Mouse (Mus musculus) CD4-positive, CD25-positive, alpha-beta regulatory T cell, adult 9 weeks (primary cell): ENCODE results near the gene 4930578G10Rik. TPM values are rescaled to one million over a fixed set of nuclear protein-coding genes. Genes with fewer than 3 reads are reported as not detected.

ENCODE experiments used
- polyA plus RNA-seq: library from polyadenylated mRNA; unstranded; fragments of 100-300 nt; shearing (Covaris generic); gene quantifications from one replicate; pipeline ENCODE4 v1.2.1, GENCODE M21; 2017

Gene 4930578G10Rik
- polyA plus RNA-seq: not detected

GRCm38 (mm10) chr4:42735245-42735644, at the start of gene 4930578G10Rik:
TSS of gene 4930578G10Rik (plus strand) at chr4:42735545.

GRCm38 (mm10) chr4:42756477-42756876, 21.1 kb downstream of the 4930578G10Rik start, which contains the start of gene Ccl19:
TSS of gene Ccl19 (minus strand) at chr4:42756577.

GRCm38 (mm10) chr4:42773893-42774292, 38.5 kb downstream of the 4930578G10Rik start, which contains the start of gene Ccl21a:
TSS of gene Ccl21a (minus strand) at chr4:42773993.

GRCm38 (mm10) chr4:42853788-42854187, 118.4 kb downstream of the 4930578G10Rik start, which contains the start of gene Fam205a1:
TSS of gene Fam205a1 (minus strand) at chr4:42853888.

GRCm38 (mm10) chr4:42856671-42857070, 121.3 kb downstream of the 4930578G10Rik start, which contains the start of gene Gm12394:
TSS of gene Gm12394 (minus strand) at chr4:42856771.

GRCm38 (mm10) chr4:42874134-42874533, 138.8 kb downstream of the 4930578G10Rik start, which contains the start of gene Fam205c:
TSS of gene Fam205c (minus strand) at chr4:42874234.

Other genes starting within 250 kb of the 4930578G10Rik start
- gene Fam205a2, start 207.4 kb upstream of the 4930578G10Rik start, polyA plus RNA-seq: not detected
- not detected for gene Gm10591, start 123.3 kb upstream of the 4930578G10Rik start, polyA plus RNA-seq
- gene Gm2564, start 105.8 kb upstream of the 4930578G10Rik start, polyA plus RNA-seq: not detected
- not detected for gene Ccl27b, start 80.3 kb upstream of the 4930578G10Rik start, polyA plus RNA-seq
- gene Il11ra2, start 73.7 kb upstream of the 4930578G10Rik start, polyA plus RNA-seq: not detected
- not detected for gene Ccl19, start 21.0 kb downstream of the 4930578G10Rik start, polyA plus RNA-seq
- gene Ccl21a, start 38.4 kb downstream of the 4930578G10Rik start, polyA plus RNA-seq: not detected
- gene Fam205a1, start 118.3 kb downstream of the 4930578G10Rik start, polyA plus RNA-seq: not detected
- gene Gm12394, start 121.2 kb downstream of the 4930578G10Rik start, polyA plus RNA-seq: not detected
- not detected for gene Fam205c, start 138.7 kb downstream of the 4930578G10Rik start, polyA plus RNA-seq
- gene Phf24, start 181.1 kb downstream of the 4930578G10Rik start, polyA plus RNA-seq: 0.12 TPM
- 12.0 TPM for gene Dnajb5, start 214.3 kb downstream of the 4930578G10Rik start, polyA plus RNA-seq
- not detected for gene 1700022I11Rik, start 234.1 kb downstream of the 4930578G10Rik start, polyA plus RNA-seq